Mouse (Mus musculus): Measurements from ENCODE around the gene Gm20479. TPM values are rescaled to one million over a fixed set of nuclear protein-coding genes. Genes with fewer than 3 reads are reported as not detected.

The Gm20479 gene
- total RNA-seq, 2 experiments from 2014 or later = not detected

DNA sequence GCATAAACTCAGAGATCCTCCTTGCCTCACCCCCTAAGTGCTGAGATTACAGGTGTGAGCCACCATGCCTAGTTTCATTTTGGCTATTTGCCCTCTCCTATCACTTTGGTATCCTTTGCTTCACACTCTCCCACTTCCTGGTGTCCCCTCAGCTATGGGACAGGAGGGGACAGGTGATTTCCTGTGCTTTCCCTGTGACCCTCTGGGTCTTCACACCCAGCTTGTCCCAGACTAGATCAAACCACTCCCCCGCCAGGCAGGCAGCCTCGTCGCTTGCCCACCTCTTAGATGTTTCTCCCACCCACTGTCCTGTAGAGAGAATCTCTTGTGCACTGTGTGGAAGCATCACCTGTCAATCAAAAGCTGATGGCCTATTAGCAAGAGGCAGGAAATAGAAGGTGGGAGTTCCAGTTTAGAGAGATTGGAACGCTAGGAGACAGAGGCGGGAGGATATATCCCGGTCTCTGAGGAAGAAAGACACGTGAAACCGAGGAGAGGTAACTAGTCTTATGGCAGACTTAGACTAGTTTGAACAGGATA, 46.2 kb downstream of the Gm20479 start:
- no peak for DNase-seq

GRCm38 (mm10) chr7:27310306-27310705, 46.9 kb downstream of the Gm20479 start:
- DNase-seq = no peak

DNA sequence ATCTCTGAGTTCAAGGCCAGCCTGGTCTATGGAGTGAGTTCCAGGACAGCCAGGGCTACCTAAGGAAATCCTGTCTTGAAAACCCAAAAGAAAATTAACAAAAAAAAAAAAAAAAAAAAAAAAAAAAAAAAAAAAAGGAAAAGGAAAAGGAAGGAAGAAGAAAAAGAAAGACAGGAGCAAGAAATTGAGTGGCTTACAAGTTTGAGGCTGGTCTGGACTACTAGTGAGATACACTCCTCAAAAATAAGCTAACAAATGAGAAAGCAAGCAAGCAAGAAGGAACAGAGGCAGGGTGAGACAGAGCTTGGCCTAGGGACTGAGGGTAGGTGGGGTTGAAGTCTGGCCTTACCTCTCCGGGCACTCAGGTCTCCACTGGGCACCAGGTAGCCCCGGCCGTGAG, 47.4 kb downstream of the Gm20479 start:
- DNase-seq = no peak

GRCm38 (mm10) chr7:27308821-27309549, 48.2 kb downstream of the Gm20479 start:
- no peak for DNase-seq

DNA sequence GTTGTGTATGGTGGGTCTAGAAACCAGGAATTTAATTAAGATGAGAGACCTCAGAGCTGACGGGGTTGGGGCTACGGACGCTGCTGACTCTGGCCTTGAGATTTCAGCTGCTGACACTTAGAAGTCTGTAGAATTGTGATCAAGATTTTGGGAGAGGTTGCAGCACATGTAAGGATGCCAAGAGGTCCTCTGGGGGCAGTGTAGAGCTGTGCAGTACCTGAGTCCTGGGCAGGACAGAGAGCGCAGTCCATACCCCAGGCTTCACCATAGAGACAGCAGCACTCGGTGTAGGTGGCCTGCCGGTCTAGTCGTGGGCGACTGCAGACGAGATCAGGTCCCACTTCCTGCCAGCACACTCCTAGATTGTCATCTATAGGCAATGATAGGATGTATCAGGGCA, 49.7 kb downstream of the Gm20479 start:
- DNase-seq = no peak

- DNase-seq = no peak
These were observed 50.8 kb downstream of the Gm20479 start for GRCm38 (mm10) chr7:27306161-27307160.

DNA sequence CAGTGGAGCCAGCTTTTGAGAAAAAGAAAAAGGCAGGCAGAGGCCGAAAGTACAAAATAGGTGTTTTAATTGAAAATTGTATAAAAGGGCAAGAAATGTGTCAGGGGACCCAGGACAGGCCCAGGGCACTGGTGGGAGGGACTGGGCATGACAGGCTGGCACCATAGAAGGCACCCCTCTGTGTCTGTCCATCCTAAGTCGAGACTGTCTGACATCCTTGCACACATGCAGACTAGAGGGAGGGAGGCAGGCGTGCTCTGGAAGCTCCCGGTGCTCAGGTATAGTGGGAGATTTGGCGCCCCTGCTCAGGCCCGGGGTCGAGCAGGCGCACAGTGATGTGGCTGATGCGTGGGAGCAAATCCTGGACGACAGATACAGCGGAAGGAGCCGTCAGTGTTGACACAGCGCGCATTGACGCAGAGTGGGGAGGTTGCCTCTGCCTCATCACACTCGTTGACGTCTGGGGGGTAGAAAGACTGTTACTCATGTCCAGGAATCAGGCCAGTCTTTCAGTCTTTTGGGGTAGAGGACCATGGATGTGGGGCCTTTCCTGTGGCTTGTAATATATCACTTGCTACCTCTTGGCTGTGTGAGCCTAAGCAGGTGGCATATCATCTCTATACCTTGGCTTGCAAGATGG, 52.0 kb downstream of the Gm20479 start:
- DNase-seq = no peak

Other genes with a start within 250 kb of the Gm20479 start
- 1 to 10 TPM in 1 of 2 experiments, not detected in 1; 3.4 TPM for gene Cyp2f2, start 237.5 kb downstream of the Gm20479 start, total RNA-seq (2021)
- gene Cyp2t4, start 203.7 kb downstream of the Gm20479 start, total RNA-seq (2021) = not detected
- 100 to 1,000 TPM in 1 of 2 experiments, 10 to 100 TPM in 1; 92.9 to 103 TPM for gene Egln2, start 190.6 kb downstream of the Gm20479 start, total RNA-seq (2021)
- 10 to 100 TPM; 10.1 to 10.4 TPM for gene Rab4b, start 178.5 kb downstream of the Gm20479 start, total RNA-seq (2021)
- not detected for gene Gm21983, start 176.3 kb downstream of the Gm20479 start, total RNA-seq (2021)
- gene Mia, start 176.3 kb downstream of the Gm20479 start, total RNA-seq (2021) = not detected
- 10 to 100 TPM; 12.1 to 13.0 TPM for gene BC024978, start 161.6 kb downstream of the Gm20479 start, total RNA-seq (2021)
- gene Snrpa, start 161.1 kb downstream of the Gm20479 start, total RNA-seq (2021) = 10 to 100 TPM; 31.4 to 31.8 TPM
- gene Itpkc, start 128.8 kb downstream of the Gm20479 start, total RNA-seq (2021) = 1 to 10 TPM; 2.3 to 3.6 TPM
- 1 to 10 TPM; 3.0 to 4.9 TPM for gene Coq8b, start 124.4 kb downstream of the Gm20479 start, total RNA-seq (2021)
- gene Numbl, start 99.0 kb downstream of the Gm20479 start, total RNA-seq (2021) = 1 to 10 TPM; 3.6 to 5.4 TPM
- 10 to 100 TPM; 69.4 to 77.8 TPM for gene Ltbp4, start 19.7 kb downstream of the Gm20479 start, total RNA-seq (2021)
- 1 to 10 TPM in 1 of 2 experiments, under 1 TPM in 1; 1.00 to 3.1 TPM for gene Shkbp1, start 1.4 kb downstream of the Gm20479 start, total RNA-seq (2021)
- gene Sptbn4, start 90.3 kb upstream of the Gm20479 start, total RNA-seq (2021) = under 1 TPM in 1 of 2 experiments, not detected in 1; 0.05 TPM
- gene Blvrb, start 90.6 kb upstream of the Gm20479 start, total RNA-seq (2021) = 10 to 100 TPM; 11.0 to 17.2 TPM
- 1 to 10 TPM; 3.8 to 7.3 TPM for gene Sertad3, start 116.3 kb upstream of the Gm20479 start, total RNA-seq (2021)
- gene Sertad1, start 129.5 kb upstream of the Gm20479 start, total RNA-seq (2021) = 1 to 10 TPM; 6.8 to 7.5 TPM
- 10 to 100 TPM; 11.6 to 13.0 TPM for gene Prx, start 141.9 kb upstream of the Gm20479 start, total RNA-seq (2021)
- under 1 TPM; 0.13 to 0.18 TPM for gene Hipk4, start 165.8 kb upstream of the Gm20479 start, total RNA-seq (2021)
- 10 to 100 TPM; 14.9 to 15.0 TPM for gene Pld3, start 195.8 kb upstream of the Gm20479 start, total RNA-seq (2021)
- gene 2310022A10Rik, start 195.8 kb upstream of the Gm20479 start, total RNA-seq (2021) = 100 to 1,000 TPM in 1 of 2 experiments, 10 to 100 TPM in 1; 88.3 to 110 TPM
- 100 to 1,000 TPM; 135 to 147 TPM for gene Akt2, start 234.1 kb upstream of the Gm20479 start, total RNA-seq (2021)